Mouse (Mus musculus) intestine, postnatal 0 days (tissue): ENCODE data around the gene Pofut2. TPM values are rescaled to one million over a fixed set of nuclear protein-coding genes. Genes with fewer than 3 reads are reported as not detected.

Source experiments
- ATAC-seq: fragments of 200-750 bp; cut with Nextera tagmentation; 2 replicates; pipeline ENCODE4 v1.8.0; 2017; ENCODE audit warnings: mild to moderate bottlenecking, moderate TSS enrichment, moderate library complexity
- H3K27ac ChIP-seq: fragments of 300-500 bp; sonication (generic); 2 replicates; pipeline ENCODE4 v1.5.1; 2014; ENCODE audit warnings: mild to moderate bottlenecking, low read depth, low read length, moderate library complexity
- H3K27me3 ChIP-seq: fragments of 300-500 bp; sonication (generic); replicated peaks from 2 replicates; pipeline ENCODE4 v1.6.1; 2014; ENCODE audit warnings: low read length, mixed read lengths; ENCODE audit not compliant: control insufficient read depth, insufficient read depth
- H3K36me3 ChIP-seq: fragments of 300-500 bp; sonication (generic); 2 replicates; pipeline ENCODE4 v1.6.1; 2014; ENCODE audit warnings: mild to moderate bottlenecking, moderate library complexity; ENCODE audit not compliant: control insufficient read depth, insufficient read depth
- H3K4me1 ChIP-seq: fragments of 300-500 bp; sonication (generic); replicated peaks from 2 replicates; pipeline ENCODE4 v1.6.1; 2014; ENCODE audit warnings: antibody characterized with exemption, low read length, mixed read lengths; ENCODE audit not compliant: control insufficient read depth, insufficient read depth
- H3K4me2 ChIP-seq: fragments of 300-500 bp; sonication (generic); replicated peaks from 2 replicates; pipeline ENCODE4 v1.6.1; 2014; ENCODE audit warnings: low read depth, mild to moderate bottlenecking, moderate library complexity
- H3K4me3 ChIP-seq: fragments of 300-500 bp; sonication (generic); 2 replicates; pipeline ENCODE4 v1.5.1; 2014; ENCODE audit warnings: low read depth, low read length
- H3K9ac ChIP-seq: fragments of 300-500 bp; sonication (generic); 2 replicates; pipeline ENCODE4 v1.6.1; 2014; ENCODE audit warnings: mild to moderate bottlenecking, low read depth, low read length
- H3K9me3 ChIP-seq: fragments of 300-500 bp; sonication (generic); 2 replicates; pipeline ENCODE4 v1.6.1; 2016; ENCODE audit warnings: mixed run types; ENCODE audit not compliant: control insufficient read depth
- CTCF ChIP-seq: sonication (generic); IDR thresholded peaks from 2 replicates; pipeline ENCODE4 v1.5.1; 2016; ENCODE audit warnings: low read depth, mild to moderate bottlenecking, control low read depth, antibody characterized with exemption, moderate library complexity
- WGBS: fragments of 180-500 bp; shearing (Covaris S2); extraction: QIAGEN DNeasy Blood & Tissue Kit; methylation state at CpG from one replicate; pipeline ENCODE4 v1.1.7; 2014; 5-methylcytosine and 5-hydroxymethylcytosine counted together
- polyA plus RNA-seq: library from polyadenylated mRNA; unstranded; fragments of >200 nt; fragmentation: Nextera tagmentation; extraction: Ambion mirVana; gene quantifications from 2 replicates; pipeline ENCODE4 v1.2.1, GENCODE M21; 2015

Gene Pofut2
- polyA plus RNA-seq, 1 experiment from 2014 or later = 40.4 TPM

GRCm38 (mm10) chr10:77300237-77300933 is 41.4 kb downstream of the Pofut2 start:
- Histone ChIP-seq H3K9me3 (no peaks in the 10 kb centered on the region), H3K27me3 (no peaks in the 10 kb centered on the region), H3K9ac (no peak overlapping the region), H3K4me3 (no peak overlapping the region), H3K4me1 (no peaks in the 10 kb centered on the region), H3K4me2 (no peak overlapping the region), H3K27ac (no peak overlapping the region), H3K36me3 (no peaks in the 10 kb centered on the region)
- no peak for TF ChIP-seq CTCF
- no peak for ATAC-seq
- WGBS = 78% methylated on average over 8 of the region's 8 CpGs

- 63% methylated on average over 4 of the region's 4 CpGs for WGBS
- Histone ChIP-seq H3K9ac (no peak overlapping the region), H3K4me2 (no peak overlapping the region), H3K4me3 (no peak overlapping the region), H3K27ac (no peak overlapping the region), H3K9me3 (no peaks in the 10 kb centered on the region), H3K27me3 (no peaks in the 10 kb centered on the region), H3K4me1 (no peaks in the 10 kb centered on the region), H3K36me3 (no peaks in the 10 kb centered on the region)
- no peak for ATAC-seq
- no peak for TF ChIP-seq CTCF
These were observed 41.9 kb downstream of the Pofut2 start for GRCm38 (mm10) chr10:77300934-77301297.

- H3K27me3 ChIP-seq = no peaks in the 10 kb centered on the region
- no peak overlapping the region for H3K9ac ChIP-seq
- no peak overlapping the region for H3K4me2 ChIP-seq
- 79% methylated on average over 3 of the region's 3 CpGs for WGBS
- H3K9me3 ChIP-seq = no peaks in the 10 kb centered on the region
- H3K4me3 ChIP-seq = no peak overlapping the region
- H3K27ac ChIP-seq = no peak overlapping the region
- ATAC-seq = no peak
- H3K4me1 ChIP-seq = no peaks in the 10 kb centered on the region
- TF ChIP-seq CTCF = no peak
- no peaks in the 10 kb centered on the region for H3K36me3 ChIP-seq
These were observed 45.3 kb downstream of the Pofut2 start for GRCm38 (mm10) chr10:77304362-77304761.

GRCm38 (mm10) chr10:77304840-77305533 is 46.0 kb downstream of the Pofut2 start:
- Histone ChIP-seq H3K36me3 (no peaks in the 10 kb centered on the region), H3K9me3 (no peaks in the 10 kb centered on the region), H3K9ac (no peak overlapping the region), H3K4me2 (no peak overlapping the region), H3K27me3 (no peaks in the 10 kb centered on the region), H3K4me1 (no peaks in the 10 kb centered on the region), H3K4me3 (no peak overlapping the region), H3K27ac (no peak overlapping the region)
- ATAC-seq = no peak
- WGBS = 56% methylated on average over 4 of the region's 4 CpGs
- TF ChIP-seq CTCF = no peak

GRCm38 (mm10) chr10:77305766-77306165 is 46.7 kb downstream of the Pofut2 start:
- no peaks in the 10 kb centered on the region for H3K27me3 ChIP-seq
- TF ChIP-seq CTCF = no peak
- H3K36me3 ChIP-seq = no peaks in the 10 kb centered on the region
- H3K4me1 ChIP-seq = no peaks in the 10 kb centered on the region
- ATAC-seq = no peak
- 79% methylated on average over 8 of the region's 8 CpGs for WGBS
- no peak overlapping the region for H3K9ac ChIP-seq
- H3K9me3 ChIP-seq = no peaks in the 10 kb centered on the region
- H3K4me3 ChIP-seq = no peak overlapping the region
- no peak overlapping the region for H3K4me2 ChIP-seq
- H3K27ac ChIP-seq = no peak overlapping the region

- ATAC-seq = no peak
- 60% methylated on average over 10 of the region's 10 CpGs for WGBS
These were observed 50.0 kb downstream of the Pofut2 start for GRCm38 (mm10) chr10:77308978-77309377.

More at GRCm38 (mm10) chr10:77308978-77309377, 50.0 kb downstream of the Pofut2 start:
- no peak overlapping the region for H3K4me3 ChIP-seq
- no peaks in the 10 kb centered on the region for H3K9me3 ChIP-seq
- H3K27ac ChIP-seq = no peak overlapping the region
- no peak for TF ChIP-seq CTCF
- no peak overlapping the region for H3K4me2 ChIP-seq
- H3K9ac ChIP-seq = no peak overlapping the region
- no peaks in the 10 kb centered on the region for H3K36me3 ChIP-seq
- H3K4me1 ChIP-seq = no peaks in the 10 kb centered on the region
- H3K27me3 ChIP-seq = no peaks in the 10 kb centered on the region
